Mouse (Mus musculus): ENCODE data around the gene Rtl8c. TPM values are rescaled to one million over a fixed set of nuclear protein-coding genes. Genes with fewer than 3 reads are reported as not detected.
"Not testable (repeated sequence)": the region's sequence is repeated elsewhere in the genome, so short reads cannot be mapped to it uniquely, and the experiment has no call there.

Rtl8c gene
- polyA plus RNA-seq (2015; fragmentation: Nextera tagmentation; extraction: Ambion mirVana): 63.5 and 71.0 TPM in 2 replicates

GRCm38 (mm10) chrX:53607242-53608121 lies at the start of gene Rtl8c:
Gene Rtl8c, plus strand, starts transcription at chrX:53608032.
- H3K4me3 ChIP-seq (replicated peaks): peak within 1 kb of the TSS; percentile 47
- H3K4me1 ChIP-seq: no peaks in the 10 kb centered on the region
- peak within 1 kb of the TSS; percentile 39; the same call in 1 of the 2 replicates for H3K9ac ChIP-seq
- WGBS: 26% methylated on average over 20 of the region's 20 CpGs
- peak; percentile 91 for ATAC-seq (replicated peaks; ENCODE audit: low FRiP score)
- H3K27me3 ChIP-seq: no peaks in the 10 kb centered on the region
- H3K4me2 ChIP-seq: peak within 1 kb of the TSS; percentile 61
- H3K36me3 ChIP-seq: no peaks in the 10 kb centered on the region
- 0 out of 2 replicates have a peak within 1 kb of the TSS, but pooled peaks have one; percentile 22 for H3K27ac ChIP-seq
- no peaks in the 10 kb centered on the region for H3K9me3 ChIP-seq (replicated peaks)

- no peak for ATAC-seq (replicated peaks; ENCODE audit: low FRiP score)
- Histone ChIP-seq H3K36me3 (no peaks in the 10 kb centered on the region), H3K27ac (no peak overlapping the region), H3K4me3 (replicated peaks) (no peak overlapping the region), H3K9ac (no peak overlapping the region), H3K27me3 (no peaks in the 10 kb centered on the region), H3K4me2 (no peak overlapping the region), H3K9me3 (replicated peaks) (no peaks in the 10 kb centered on the region), H3K4me1 (no peaks in the 10 kb centered on the region)
- 87% methylated on average over 1 of the region's 1 CpGs for WGBS
These were observed 28.5 kb upstream of the Rtl8c start for GRCm38 (mm10) chrX:53579311-53579710.

- not testable (repeated sequence) for H3K27me3 ChIP-seq; H3K27ac ChIP-seq; H3K4me1 ChIP-seq; H3K9ac ChIP-seq; H3K4me2 ChIP-seq; H3K36me3 ChIP-seq; ATAC-seq (replicated peaks; ENCODE audit: low FRiP score); H3K4me3 ChIP-seq (replicated peaks); H3K9me3 ChIP-seq (replicated peaks)
- 83% methylated on average over 2 of the region's 4 CpGs for WGBS
These were observed 26.4 kb upstream of the Rtl8c start for GRCm38 (mm10) chrX:53581407-53581806.

GRCm38 (mm10) chrX:53583404-53583803 lies 24.4 kb upstream of the Rtl8c start:
- H3K9ac ChIP-seq; H3K27ac ChIP-seq; H3K9me3 ChIP-seq (replicated peaks); H3K4me1 ChIP-seq; H3K4me2 ChIP-seq; H3K36me3 ChIP-seq; H3K27me3 ChIP-seq; H3K4me3 ChIP-seq (replicated peaks): not testable (repeated sequence)
- ATAC-seq (replicated peaks; ENCODE audit: low FRiP score): peak; percentile 56; the same call in 1 of the 2 replicates
- 60% methylated on average over 3 of the region's 4 CpGs for WGBS

- not testable (repeated sequence) for H3K27me3 ChIP-seq
- WGBS: 30% methylated on average over 2 of the region's 2 CpGs
These were observed 7.8 kb upstream of the Rtl8c start for GRCm38 (mm10) chrX:53599993-53600392.

GRCm38 (mm10) chrX:53606176-53606575 lies 1.7 kb upstream of the Rtl8c start:
- not testable (repeated sequence) for H3K9me3 ChIP-seq (replicated peaks); H3K36me3 ChIP-seq; H3K4me2 ChIP-seq; H3K27ac ChIP-seq; H3K4me1 ChIP-seq; ATAC-seq (replicated peaks; ENCODE audit: low FRiP score); H3K4me3 ChIP-seq (replicated peaks); H3K27me3 ChIP-seq; H3K9ac ChIP-seq
- WGBS: 32% methylated on average over 1 of the region's 1 CpGs

More at GRCm38 (mm10) chrX:53599993-53600392, 7.8 kb upstream of the Rtl8c start:
- not testable (repeated sequence) for ATAC-seq (replicated peaks; ENCODE audit: low FRiP score); H3K27ac ChIP-seq; H3K4me1 ChIP-seq; H3K4me2 ChIP-seq; H3K9ac ChIP-seq; H3K9me3 ChIP-seq (replicated peaks); H3K36me3 ChIP-seq; H3K4me3 ChIP-seq (replicated peaks)

- peak overlapping the region; percentile 39; the same call in 1 of the 2 replicates for H3K9ac ChIP-seq
These were observed 436 bp downstream of the Rtl8c start for GRCm38 (mm10) chrX:53608122-53608813.

GRCm38 (mm10) chrX:53608879-53609278 lies 1.0 kb downstream of the Rtl8c start, which contains the start of gene Gm14597:
Gene Gm14597, minus strand, starts transcription at chrX:53608979.
- H3K4me1 ChIP-seq; H3K36me3 ChIP-seq; H3K9me3 ChIP-seq (replicated peaks); ATAC-seq (replicated peaks; ENCODE audit: low FRiP score); H3K27me3 ChIP-seq: not testable (repeated sequence)
- H3K27ac ChIP-seq: 0 out of 2 replicates have a peak within 1 kb of the TSS, but pooled peaks have one; percentile 22
- peak within 1 kb of the TSS; percentile 47 for H3K4me3 ChIP-seq (replicated peaks)
- peak within 1 kb of the TSS; percentile 39; the same call in 1 of the 2 replicates for H3K9ac ChIP-seq
- H3K4me2 ChIP-seq: peak within 1 kb of the TSS; percentile 61
- WGBS: 61% methylated on average over 3 of the region's 4 CpGs

More at GRCm38 (mm10) chrX:53608122-53608813, 436 bp downstream of the Rtl8c start:
- Histone ChIP-seq H3K4me2 (peak overlapping the region; percentile 61), H3K27me3 (no peaks in the 10 kb centered on the region), H3K4me3 (replicated peaks) (peak overlapping the region; percentile 47), H3K9me3 (replicated peaks) (no peaks in the 10 kb centered on the region), H3K36me3 (no peaks in the 10 kb centered on the region), H3K27ac (0 out of 2 replicates have a peak overlapping the region, but pooled peaks have one; percentile 22), H3K4me1 (no peaks in the 10 kb centered on the region)
- WGBS: 26% methylated on average over 18 of the region's 18 CpGs
- no peak; the same call in none of the 2 replicates for ATAC-seq (replicated peaks; ENCODE audit: low FRiP score)

GRCm38 (mm10) chrX:53610571-53610970 lies 2.7 kb downstream of the Rtl8c start:
- ATAC-seq (replicated peaks; ENCODE audit: low FRiP score): no peak
- 0% methylated on average over 3 of the region's 3 CpGs for WGBS

GRCm38 (mm10) chrX:53611395-53611794 lies 3.6 kb downstream of the Rtl8c start:
- ATAC-seq (replicated peaks; ENCODE audit: low FRiP score); H3K4me3 ChIP-seq (replicated peaks); H3K36me3 ChIP-seq; H3K9ac ChIP-seq; H3K27me3 ChIP-seq; H3K4me1 ChIP-seq; H3K9me3 ChIP-seq (replicated peaks); H3K27ac ChIP-seq; H3K4me2 ChIP-seq: not testable (repeated sequence)

More at GRCm38 (mm10) chrX:53610571-53610970, 2.7 kb downstream of the Rtl8c start:
- Histone ChIP-seq H3K4me1 (no peaks in the 10 kb centered on the region), H3K4me2 (no peak overlapping the region), H3K9ac (no peak overlapping the region), H3K9me3 (replicated peaks) (no peaks in the 10 kb centered on the region), H3K27me3 (no peaks in the 10 kb centered on the region), H3K27ac (no peak overlapping the region), H3K36me3 (no peaks in the 10 kb centered on the region), H3K4me3 (replicated peaks) (no peak overlapping the region)

- not testable (repeated sequence) for H3K9me3 ChIP-seq (replicated peaks)
These were observed 30.3 kb downstream of the Rtl8c start for GRCm38 (mm10) chrX:53638107-53638506.

GRCm38 (mm10) chrX:53642604-53642979 lies 34.8 kb downstream of the Rtl8c start:
- peak overlapping the region; percentile 41 for H3K4me2 ChIP-seq
- not testable (repeated sequence) for H3K9me3 ChIP-seq (replicated peaks); H3K9ac ChIP-seq; H3K27me3 ChIP-seq; H3K4me1 ChIP-seq; H3K27ac ChIP-seq; H3K36me3 ChIP-seq; ATAC-seq (replicated peaks; ENCODE audit: low FRiP score)
- 53% methylated on average over 4 of the region's 4 CpGs for WGBS
- peak overlapping the region; percentile 27 for H3K4me3 ChIP-seq (replicated peaks)

More at GRCm38 (mm10) chrX:53638107-53638506, 30.3 kb downstream of the Rtl8c start:
- not testable (repeated sequence) for H3K9ac ChIP-seq; H3K27me3 ChIP-seq; H3K36me3 ChIP-seq; ATAC-seq (replicated peaks; ENCODE audit: low FRiP score); H3K4me3 ChIP-seq (replicated peaks); H3K4me2 ChIP-seq; H3K4me1 ChIP-seq; H3K27ac ChIP-seq
- WGBS: 67% methylated on average over 3 of the region's 3 CpGs

Data from kidney, embryonic 15.5 days (tissue).